Mouse (Mus musculus): ENCODE data around the gene Scd2.

DNA sequence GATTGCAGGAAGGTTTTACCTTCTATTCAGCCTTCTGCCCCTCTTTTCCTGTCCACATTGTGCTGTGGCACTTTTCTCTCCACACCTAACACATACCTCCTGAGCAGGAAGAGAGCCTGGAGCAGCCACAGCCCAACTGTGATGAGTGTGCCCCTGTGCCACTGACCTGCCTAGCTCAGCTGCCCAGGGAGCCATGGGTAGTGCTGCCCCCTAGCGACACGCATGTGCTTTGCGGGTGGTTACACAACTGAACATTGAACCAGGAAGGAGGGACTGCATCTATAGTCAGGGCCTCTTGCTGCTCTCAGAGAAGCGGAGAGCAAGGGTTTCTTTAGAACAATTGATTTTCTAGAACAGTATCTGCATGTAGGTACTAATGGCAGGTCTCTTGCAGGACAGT is 2.3 kb downstream of the Scd2 start:
- peak; percentile 99 for TF ChIP-seq CTCF (IDR thresholded peaks at IDR 0.05; ENCODE audit: low read depth)
- no peak for TF ChIP-seq EP300 (IDR thresholded peaks at IDR 0.05; ENCODE audit: low read depth)
